Mouse (Mus musculus): ENCODE results near the gene Grxcr1. TPM values are rescaled to one million over a fixed set of nuclear protein-coding genes. Genes with fewer than 3 reads are reported as not detected.

The Grxcr1 gene
- not detected for polyA plus RNA-seq (2017; shearing (Covaris generic))

GRCm38 (mm10) chr5:68031744-68032143 lies at the start of gene Grxcr1:
Grxcr1 (plus strand) TSS chr5:68031835.

Other genes starting within 250 kb of the Grxcr1 start
- 9.8 TPM for gene Atp8a1, start 184.4 kb upstream of the Grxcr1 start, polyA plus RNA-seq (2017; shearing (Covaris generic))
- not detected for gene Gm5108, start 90.2 kb upstream of the Grxcr1 start, polyA plus RNA-seq (2017; shearing (Covaris generic))
- gene Gm21905, start 85.4 kb upstream of the Grxcr1 start, polyA plus RNA-seq (2017; shearing (Covaris generic)): not detected